Mouse (Mus musculus) liver, postnatal 0 days (tissue): ENCODE measurements at regions not wholly inside any gene's neighbourhood (a gene's known extent, or its start where the extent isn't known, plus 50 kb on each side); places are given as distances from the start of the nearest gene placed in this dataset.

ENCODE experiments used
- CTCF ChIP-seq: sonication (generic); IDR thresholded peaks from 2 replicates; pipeline ENCODE4 v1.5.1; 2016; ENCODE audit warnings: antibody characterized with exemption, low read depth
- EP300 ChIP-seq: IDR thresholded peaks from 2 replicates; pipeline ENCODE4 v1.6.1; 2016; ENCODE audit warnings: antibody characterized with exemption, low read depth, mild to moderate bottlenecking

- no peak for TF ChIP-seq EP300
- TF ChIP-seq CTCF: no peak
Observed at GRCm38 (mm10) chr9:68094561-68094960, 254.4 kb downstream of the Vps13c start.
